Mouse (Mus musculus): ENCODE data around the gene Ensa. TPM values are rescaled to one million over a fixed set of nuclear protein-coding genes. Genes with fewer than 3 reads are reported as not detected.
"Not testable (repeated sequence)": the region's sequence is repeated elsewhere in the genome, so short reads cannot be mapped to it uniquely, and the experiment has no call there.

Ensa gene
- total RNA-seq, 2 experiments from 2014 or later, result 54.7 to 94.8 TPM

DNA sequence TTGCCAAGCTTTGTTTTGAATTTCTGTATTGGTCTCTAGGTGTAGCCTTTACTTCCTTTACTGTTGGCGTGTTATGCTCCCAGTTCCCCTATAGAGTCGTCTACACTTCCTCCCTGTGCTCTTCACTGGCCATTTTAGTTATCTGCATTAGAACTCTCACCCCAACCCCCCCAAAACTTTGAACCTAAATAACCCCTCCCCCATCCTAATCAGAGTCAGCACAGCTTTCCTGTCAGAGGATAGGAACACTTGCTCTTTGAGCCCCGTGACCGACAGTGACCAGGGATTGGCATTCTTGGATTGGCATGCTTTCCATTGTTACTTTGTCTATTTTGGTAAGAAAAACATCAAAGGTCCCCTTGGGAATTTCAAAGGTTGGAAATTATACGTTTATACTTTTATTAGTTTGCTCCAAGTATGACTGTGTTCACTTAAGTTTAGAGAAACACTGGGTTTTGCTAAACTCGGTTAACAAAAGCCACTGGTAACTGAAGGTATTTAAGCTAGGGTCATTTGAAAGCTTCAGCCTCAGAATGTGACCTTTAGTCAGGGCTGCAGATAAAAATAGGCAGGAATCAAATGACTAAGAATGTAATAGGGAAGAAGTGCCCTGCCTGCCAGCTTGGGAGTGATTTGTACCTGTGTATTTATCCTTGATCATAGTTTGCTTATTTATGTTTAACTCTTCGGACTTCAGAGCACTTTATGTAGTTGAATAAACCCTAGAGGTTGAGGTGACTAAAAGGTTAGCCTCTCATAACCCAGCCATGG is 37.3 kb downstream of the Ensa start:
- no peak for ATAC-seq (ENCODE audit: poor library complexity, severe bottlenecking)

DNA sequence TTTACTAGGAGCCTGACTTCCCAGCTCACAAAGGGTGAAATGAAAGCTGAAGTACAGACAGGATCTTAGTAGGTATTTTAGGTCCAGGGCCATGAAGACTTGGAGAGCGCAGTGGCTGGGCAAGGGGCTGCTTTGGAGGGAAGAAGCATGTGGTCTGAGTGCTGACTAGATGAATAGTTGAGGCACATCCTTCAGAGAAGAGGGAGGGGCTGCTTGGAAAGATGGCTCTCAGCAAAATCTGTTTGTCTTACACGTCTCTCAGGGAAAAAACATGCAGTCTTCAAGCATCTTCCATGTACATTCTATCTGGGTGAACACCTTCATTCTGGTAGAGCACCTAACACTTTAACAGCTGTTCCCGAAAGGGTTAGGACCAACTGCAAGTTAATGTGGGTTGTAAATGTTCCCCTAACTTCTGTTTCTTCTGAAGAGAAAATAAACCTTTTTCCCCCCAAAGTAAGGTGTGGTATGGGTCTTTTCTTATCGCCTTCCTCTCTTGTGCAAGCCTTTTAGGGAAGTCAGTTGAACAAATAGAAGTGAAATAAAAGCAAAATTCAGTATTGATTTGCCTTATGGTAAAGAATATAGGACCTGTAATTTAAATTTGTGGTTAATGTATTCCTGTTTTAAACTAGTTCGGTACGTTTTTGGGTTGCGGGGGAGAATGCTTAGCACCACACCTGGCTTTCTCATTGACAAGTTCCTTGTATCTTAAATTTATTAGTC is 38.1 kb downstream of the Ensa start:
- no peak for ATAC-seq (ENCODE audit: poor library complexity, severe bottlenecking)

GRCm38 (mm10) chr3:95663486-95663885 is 38.7 kb downstream of the Ensa start:
- ATAC-seq (ENCODE audit: poor library complexity, severe bottlenecking), result no peak

DNA sequence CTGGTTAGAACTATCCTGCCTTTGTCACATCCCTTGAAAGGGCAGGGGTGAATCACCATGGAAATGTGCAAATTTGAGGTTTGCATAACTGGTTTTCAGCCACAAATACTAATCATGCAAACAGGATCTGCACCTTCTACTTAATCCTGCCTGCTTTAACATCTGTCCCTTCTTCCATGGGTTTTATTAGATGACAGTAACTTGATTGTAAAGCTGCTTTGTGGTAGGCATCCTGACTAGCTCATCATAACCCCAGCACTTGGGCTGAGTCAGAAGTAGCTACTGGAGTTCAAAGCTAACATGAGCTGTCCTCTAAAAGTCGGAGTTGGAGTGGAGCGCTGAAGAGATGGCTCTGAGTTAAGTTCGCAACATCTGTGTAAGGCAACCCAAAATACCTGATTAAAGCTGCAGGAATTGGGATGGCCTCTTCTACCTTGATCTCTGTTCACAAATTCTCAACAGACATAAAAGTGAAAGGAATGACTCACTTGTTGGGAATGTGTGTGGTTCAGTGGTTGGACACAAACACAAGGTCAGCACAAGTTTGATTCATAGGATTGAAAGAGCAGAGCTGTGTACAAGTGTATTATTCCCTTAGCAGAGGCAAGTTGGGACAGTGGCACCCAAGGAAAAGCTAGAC is 39.3 kb downstream of the Ensa start:
- ATAC-seq (ENCODE audit: poor library complexity, severe bottlenecking), result no peak

DNA sequence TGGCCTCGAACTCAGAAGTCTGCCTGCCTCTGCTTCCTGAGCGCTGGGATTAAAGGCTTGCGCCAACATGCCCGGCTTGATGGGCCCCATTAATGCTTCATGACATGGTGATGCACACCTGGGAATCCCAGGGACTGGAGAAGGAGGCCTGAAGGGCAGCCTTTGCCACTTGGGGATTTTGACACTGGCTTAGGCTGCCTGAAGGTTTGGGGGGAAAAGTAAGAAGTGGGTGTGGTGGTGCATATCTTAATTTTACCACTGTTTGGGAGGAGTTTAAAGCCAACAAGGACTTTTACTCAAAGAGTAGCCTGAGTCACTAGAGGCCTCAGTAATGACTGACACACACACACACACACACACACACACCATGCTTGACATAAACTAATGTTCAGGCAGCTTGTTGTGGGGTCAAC is 40.2 kb downstream of the Ensa start:
- ATAC-seq (ENCODE audit: poor library complexity, severe bottlenecking), result no peak

DNA sequence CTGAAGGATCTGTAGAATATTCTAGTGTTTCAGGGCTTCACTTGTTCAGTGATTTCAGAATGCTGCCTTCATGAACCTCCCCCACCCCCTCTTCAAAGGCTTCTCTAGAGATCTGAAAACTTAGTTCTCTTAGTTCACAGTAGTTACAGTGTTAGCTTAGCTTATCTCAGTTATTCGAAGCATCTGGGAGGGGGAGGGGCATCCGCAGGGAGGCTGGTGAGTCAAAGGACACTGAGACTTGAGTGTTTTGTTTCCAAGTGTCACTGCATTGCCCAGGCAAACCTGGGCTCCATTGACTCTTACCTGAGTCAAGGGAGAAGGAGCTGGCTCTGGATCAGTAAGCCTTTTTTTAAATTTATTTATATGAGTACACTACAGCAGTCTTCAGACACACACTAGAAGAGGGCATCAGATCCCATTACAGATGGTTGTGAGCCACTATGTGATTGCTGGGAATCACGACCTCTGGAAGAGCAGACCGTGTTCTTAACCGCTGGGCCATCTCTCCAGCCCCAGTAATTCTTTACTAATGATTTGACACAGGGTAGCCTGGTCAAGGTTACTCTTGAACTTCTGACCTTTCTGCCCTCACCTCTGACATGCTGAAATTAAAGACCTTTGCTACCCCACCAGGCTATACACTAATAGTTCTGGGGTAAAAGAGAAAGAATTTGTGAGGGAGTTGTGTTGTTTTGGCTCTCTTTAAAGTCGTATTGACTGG is 41.5 kb downstream of the Ensa start:
- no peak for ATAC-seq (ENCODE audit: poor library complexity, severe bottlenecking)

- no peak for ATAC-seq (ENCODE audit: poor library complexity, severe bottlenecking)
Observed at GRCm38 (mm10) chr3:95667521-95667920, 42.7 kb downstream of the Ensa start.

DNA sequence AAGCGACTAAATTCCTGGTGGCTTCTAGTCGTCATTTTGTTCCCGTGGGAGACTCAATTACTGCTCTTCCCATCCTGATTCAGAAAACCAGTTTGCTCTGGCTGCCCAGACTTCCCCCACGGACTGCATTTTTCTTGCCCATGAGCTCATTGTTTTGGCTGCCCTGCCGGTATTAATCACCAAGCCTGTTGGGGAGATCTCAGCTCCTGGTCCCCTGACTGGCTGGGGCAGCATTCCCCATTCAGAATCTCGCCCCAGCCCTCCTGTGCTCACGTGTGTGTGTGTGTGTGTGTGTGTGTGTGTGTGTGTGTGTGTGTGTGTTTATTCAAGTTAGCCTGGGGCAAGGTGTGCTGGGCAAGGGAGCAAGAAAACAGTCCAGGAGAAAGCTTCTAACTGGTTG is 43.2 kb downstream of the Ensa start:
- ATAC-seq (ENCODE audit: poor library complexity, severe bottlenecking), result no peak

DNA sequence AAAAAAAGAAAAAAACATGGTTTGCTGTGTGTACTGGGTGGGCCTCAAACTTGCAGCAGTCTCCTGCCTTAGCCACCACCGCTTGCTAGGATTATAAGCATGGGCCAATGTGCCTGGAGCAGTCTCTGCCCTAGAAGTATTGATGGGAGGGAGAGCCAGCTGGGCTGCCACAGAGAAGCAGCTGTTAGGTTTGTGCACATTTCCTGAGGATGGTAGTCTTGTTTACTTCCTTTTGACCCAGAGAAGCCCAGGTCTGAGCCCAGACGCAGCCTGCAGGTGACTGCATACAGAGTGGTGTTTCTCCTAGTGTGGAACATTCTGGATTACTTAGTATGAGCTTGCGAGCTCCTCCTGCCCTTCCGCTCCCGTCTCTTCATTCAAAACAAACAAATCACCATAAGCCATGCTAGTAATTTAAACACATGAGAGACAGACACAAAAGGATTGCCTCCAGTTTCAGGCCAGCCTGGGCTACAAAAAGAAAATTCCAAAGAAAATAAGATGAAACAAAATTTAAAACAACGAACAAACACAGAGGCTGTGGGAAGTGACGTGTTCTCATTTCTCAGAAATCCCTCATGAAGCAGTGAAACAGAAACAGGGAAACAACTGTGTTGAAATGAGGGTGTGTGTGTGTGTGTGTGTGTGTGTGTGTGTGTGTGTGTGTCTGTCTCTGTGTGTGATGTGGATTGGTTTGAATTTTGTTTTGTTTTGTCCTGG is 44.0 kb downstream of the Ensa start:
- peak; percentile 56 for ATAC-seq (ENCODE audit: poor library complexity, severe bottlenecking)

DNA sequence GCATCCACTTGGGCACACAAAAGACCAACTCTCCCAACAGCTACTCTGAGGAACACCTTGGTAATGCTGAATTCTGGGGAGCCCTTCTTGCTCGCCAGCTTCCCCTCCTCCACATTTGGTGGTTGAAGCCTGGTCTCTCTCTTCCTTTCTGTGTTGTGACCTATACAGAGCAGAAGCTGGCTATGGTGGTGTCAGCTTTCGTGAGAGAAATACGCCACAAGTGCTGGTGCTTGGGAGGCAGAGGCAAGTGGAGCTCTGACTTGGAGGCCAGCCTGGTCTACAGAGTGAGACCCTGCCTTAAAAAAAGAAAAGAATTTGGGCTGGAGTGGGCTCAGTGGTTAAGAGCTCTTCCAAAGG is 44.5 kb downstream of the Ensa start:
- ATAC-seq (ENCODE audit: poor library complexity, severe bottlenecking), result peak; percentile 16

- not testable (repeated sequence) for ATAC-seq (ENCODE audit: poor library complexity, severe bottlenecking)
Observed at GRCm38 (mm10) chr3:95670419-95670818, 45.6 kb downstream of the Ensa start.

GRCm38 (mm10) chr3:95671201-95671600 is 46.4 kb downstream of the Ensa start:
- ATAC-seq (ENCODE audit: poor library complexity, severe bottlenecking), result no peak

- no peak for ATAC-seq (ENCODE audit: poor library complexity, severe bottlenecking)
Observed at GRCm38 (mm10) chr3:95672461-95672860, 47.7 kb downstream of the Ensa start.

DNA sequence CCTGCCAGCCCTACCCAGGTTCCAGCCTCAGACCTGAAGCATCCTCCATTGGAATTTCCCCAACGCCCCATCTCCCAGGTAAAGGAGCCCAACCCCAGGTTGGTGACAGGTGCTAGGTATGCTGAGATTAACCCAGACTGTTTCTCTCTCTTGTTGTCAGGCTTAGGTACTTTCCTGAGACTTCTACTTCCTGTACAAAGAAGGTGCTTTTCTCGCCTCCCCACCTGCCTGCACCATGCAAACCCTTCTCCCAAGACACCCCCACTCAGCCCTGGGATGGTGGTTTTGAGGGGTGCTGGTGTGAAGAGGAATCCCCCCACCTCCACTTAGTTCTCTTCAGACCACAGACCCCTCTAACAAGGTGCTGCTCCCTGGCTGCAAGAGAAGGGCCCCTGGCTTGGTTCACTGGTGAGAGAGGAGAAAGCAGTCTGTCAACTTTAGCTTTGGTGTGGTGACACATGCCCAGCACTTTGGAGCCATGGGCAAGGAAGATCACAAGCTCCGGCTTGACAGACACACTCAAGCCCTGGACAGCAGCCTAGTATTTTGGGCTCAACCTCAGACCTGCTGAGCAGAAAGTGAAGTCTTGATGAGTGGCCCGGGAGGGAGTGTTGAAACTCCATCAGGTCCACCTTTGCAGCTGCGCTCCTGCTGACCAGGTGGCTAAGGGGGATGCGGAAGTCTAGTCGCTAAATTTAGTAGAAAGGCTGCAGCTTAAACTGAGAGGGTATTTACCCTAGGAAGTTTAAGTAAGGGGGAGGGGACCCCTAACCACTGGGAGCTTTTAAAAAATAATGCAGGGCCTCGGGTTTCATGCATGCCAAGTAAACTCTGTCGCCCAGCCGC is 48.3 kb downstream of the Ensa start:
- no peak for ATAC-seq (ENCODE audit: poor library complexity, severe bottlenecking)

DNA sequence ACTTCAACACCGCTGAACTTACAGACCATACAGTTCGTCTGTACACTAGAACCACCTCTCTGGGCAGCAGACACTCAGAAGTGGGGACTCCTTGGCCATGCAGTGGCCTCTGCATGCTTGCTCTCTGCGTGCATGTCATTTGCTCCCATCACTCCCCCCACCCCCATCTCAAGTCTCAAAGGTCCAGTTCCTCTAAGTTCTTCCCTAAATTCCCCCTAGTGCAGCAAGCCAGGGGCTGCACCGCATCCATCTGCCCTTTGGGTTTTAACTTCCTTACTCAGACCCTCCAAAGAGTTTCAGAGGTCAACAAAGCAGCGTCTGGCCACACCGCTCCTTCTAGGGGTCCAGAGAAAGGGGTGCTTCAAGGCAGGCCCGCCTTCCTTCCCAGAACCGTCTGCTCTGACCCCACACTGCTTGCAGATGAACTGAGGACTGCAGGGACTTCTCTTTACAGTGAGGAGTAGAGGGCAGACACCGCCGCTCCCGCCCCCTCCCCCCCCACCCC is 49.0 kb downstream of the Ensa start:
- peak; percentile 39 for ATAC-seq (ENCODE audit: poor library complexity, severe bottlenecking)

DNA sequence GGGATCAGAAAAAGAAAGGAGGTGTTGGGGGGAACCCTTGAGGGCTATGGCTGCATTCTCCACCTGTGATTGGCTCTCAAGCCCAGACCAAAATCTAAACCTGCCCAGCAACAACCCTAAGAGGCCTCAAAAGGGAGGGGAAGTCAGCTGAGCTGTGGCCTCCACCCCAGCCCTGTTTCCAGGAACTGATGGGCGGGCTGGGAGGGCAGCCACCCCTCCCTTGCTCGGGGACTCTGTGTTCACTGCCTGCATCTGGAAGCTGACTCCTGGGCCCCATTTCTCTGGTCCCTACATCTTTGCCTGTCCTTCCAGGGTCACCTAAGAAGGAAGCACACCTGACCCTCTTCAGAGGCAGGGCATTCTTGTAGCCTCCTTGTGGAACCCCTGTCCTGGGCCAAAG is 49.4 kb downstream of the Ensa start:
- peak; percentile 69 for ATAC-seq (ENCODE audit: poor library complexity, severe bottlenecking)

- no peak for ATAC-seq (ENCODE audit: poor library complexity, severe bottlenecking)
Observed at GRCm38 (mm10) chr3:95674812-95675211, 50.0 kb downstream of the Ensa start.

- peak; percentile 30 for ATAC-seq (ENCODE audit: poor library complexity, severe bottlenecking)
Observed at GRCm38 (mm10) chr3:95675301-95676092, 50.7 kb downstream of the Ensa start.

Measured in megakaryocyte, adult 5-6 weeks (primary cell).